Mouse (Mus musculus) heart, embryonic 16.5 days (tissue): Measurements from ENCODE around the gene Mgat4e. TPM values are rescaled to one million over a fixed set of nuclear protein-coding genes. Genes with fewer than 3 reads are reported as not detected.
"Not testable (repeated sequence)": the region's sequence is repeated elsewhere in the genome, so short reads cannot be mapped to it uniquely, and the experiment has no call there.

Experiments
- ATAC-seq: fragments of 200-750 bp; cut with Nextera tagmentation; replicated peaks from 2 replicates; pipeline ENCODE4 v1.8.0; 2017; ENCODE audit warnings: moderate number of reproducible peaks; ENCODE audit not compliant: insufficient read depth, low FRiP score; ENCODE audit errors: extremely low read depth
- H3K27ac ChIP-seq: fragments of 300-500 bp; sonication (generic); 2 replicates; pipeline ENCODE4 v1.5.1; 2014; ENCODE audit warnings: mild to moderate bottlenecking, low read length, control low read depth, moderate library complexity
- H3K27me3 ChIP-seq: fragments of 300-500 bp; sonication (generic); 2 replicates; pipeline ENCODE4 v1.6.1; 2014; ENCODE audit warnings: low read length, mixed read lengths; ENCODE audit not compliant: control insufficient read depth, insufficient read depth
- H3K36me3 ChIP-seq: fragments of 300-500 bp; sonication (generic); 2 replicates; pipeline ENCODE4 v1.6.1; 2014; ENCODE audit not compliant: control insufficient read depth, insufficient read depth
- H3K4me1 ChIP-seq: fragments of 300-500 bp; sonication (generic); 2 replicates; pipeline ENCODE4 v1.6.1; 2014; ENCODE audit warnings: low read length, mixed read lengths; ENCODE audit not compliant: control insufficient read depth, insufficient read depth
- H3K4me2 ChIP-seq: fragments of 300-500 bp; sonication (generic); 2 replicates; pipeline ENCODE4 v1.6.1; 2014; ENCODE audit warnings: low read depth, mild to moderate bottlenecking, control low read depth, low read length
- H3K4me3 ChIP-seq: fragments of 300-500 bp; sonication (generic); 2 replicates; pipeline ENCODE4 v1.5.1; 2014; ENCODE audit warnings: mild to moderate bottlenecking, control low read depth, low read length
- H3K9ac ChIP-seq: fragments of 300-500 bp; sonication (generic); 2 replicates; pipeline ENCODE4 v1.6.1; 2014; ENCODE audit warnings: low read length, control low read depth
- H3K9me3 ChIP-seq: fragments of 300-500 bp; sonication (generic); replicated peaks from 2 replicates; pipeline ENCODE4 v1.6.1; 2016; ENCODE audit warnings: low read length; ENCODE audit not compliant: control insufficient read depth
- WGBS: fragments of 180-500 bp; shearing (Covaris S2); extraction: QIAGEN DNeasy Blood & Tissue Kit; methylation state at CpG from one replicate; pipeline ENCODE4 v1.1.7; 2014; 5-methylcytosine and 5-hydroxymethylcytosine counted together
- polyA plus RNA-seq: library from polyadenylated mRNA; unstranded; fragments of >200 nt; fragmentation: Nextera tagmentation; extraction: Ambion mirVana; gene quantifications from 2 replicates; pipeline ENCODE4 v1.2.1, GENCODE M21; 2015

Gene Mgat4e
- polyA plus RNA-seq, 1 experiment from 2014 or later, result not detected

DNA sequence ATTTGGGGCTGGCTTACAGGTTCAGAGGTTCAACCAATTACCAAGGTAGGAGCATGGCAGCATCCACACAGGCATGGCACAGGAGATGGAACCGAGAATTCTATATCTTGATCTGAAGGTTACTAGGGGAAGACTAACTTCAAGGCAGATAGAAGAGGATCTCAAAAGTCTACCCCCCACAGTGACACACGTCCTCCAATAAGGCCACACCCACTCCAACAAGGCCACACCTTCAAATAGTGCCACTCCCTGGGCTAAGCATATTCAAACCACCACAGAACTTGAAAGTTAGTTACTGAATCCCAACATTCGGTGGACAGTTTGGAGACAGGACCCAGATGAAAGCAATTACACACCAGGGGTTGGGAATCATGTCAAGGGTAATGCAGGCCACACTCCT is 14.0 kb downstream of the Mgat4e start:
- no peak for ATAC-seq
- Histone ChIP-seq H3K36me3 (no peaks in the 10 kb centered on the region), H3K27me3 (no peaks in the 10 kb centered on the region), H3K4me2 (no peak overlapping the region), H3K27ac (no peak overlapping the region), H3K9me3 (no peaks in the 10 kb centered on the region), H3K9ac (no peak overlapping the region), H3K4me1 (no peaks in the 10 kb centered on the region), H3K4me3 (no peak overlapping the region)
- WGBS, result 71% methylated on average over 3 of the region's 3 CpGs

DNA sequence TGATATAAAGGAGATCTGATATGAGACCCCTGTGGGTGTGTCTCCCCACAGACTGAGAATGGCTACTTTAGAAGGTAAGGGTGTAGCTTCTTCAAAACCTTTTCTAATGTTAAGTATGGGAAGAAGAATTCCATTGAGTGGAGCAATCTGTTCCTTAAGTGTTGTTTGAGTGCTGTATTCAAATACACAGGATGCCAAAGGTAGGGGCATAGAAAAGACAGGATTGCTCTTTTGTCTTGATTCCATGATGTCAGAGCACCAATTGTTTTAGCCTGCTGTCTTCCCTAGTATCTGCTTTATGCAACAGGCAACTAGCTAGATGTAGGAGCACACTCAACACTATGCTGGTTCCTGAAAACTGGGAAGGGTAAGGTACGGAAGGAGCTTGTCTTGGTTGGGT is 14.4 kb downstream of the Mgat4e start:
- WGBS, result 97% methylated on average over 1 of the region's 1 CpGs
- H3K27me3 ChIP-seq, result no peaks in the 10 kb centered on the region
- no peak overlapping the region for H3K4me3 ChIP-seq
- H3K4me2 ChIP-seq, result no peak overlapping the region
- H3K27ac ChIP-seq, result no peak overlapping the region
- no peaks in the 10 kb centered on the region for H3K4me1 ChIP-seq
- ATAC-seq, result no peak
- no peaks in the 10 kb centered on the region for H3K9me3 ChIP-seq
- no peak overlapping the region for H3K9ac ChIP-seq
- H3K36me3 ChIP-seq, result no peaks in the 10 kb centered on the region

DNA sequence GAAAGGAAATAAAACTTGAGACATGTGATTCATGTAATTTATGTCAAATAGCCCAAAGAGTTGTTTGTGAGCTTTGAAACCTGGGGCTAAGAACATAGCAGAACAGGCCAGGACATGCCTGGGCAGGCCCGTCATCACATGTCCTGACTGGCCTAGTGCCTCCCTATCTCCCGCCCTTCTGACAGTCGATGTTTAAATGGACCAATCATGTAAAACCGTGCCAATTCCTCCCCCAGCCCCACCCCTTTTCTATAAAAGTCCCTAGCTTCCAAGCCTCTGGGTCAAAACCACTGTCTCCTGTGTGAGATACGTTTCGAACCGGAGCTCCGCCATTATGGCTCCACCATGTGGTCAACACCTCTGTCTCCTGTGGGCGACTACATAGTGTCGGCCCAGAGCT is 15.8 kb downstream of the Mgat4e start:
- not testable (repeated sequence) for H3K9me3 ChIP-seq, H3K36me3 ChIP-seq, H3K4me3 ChIP-seq, H3K9ac ChIP-seq, H3K27me3 ChIP-seq, ATAC-seq, H3K4me1 ChIP-seq, H3K27ac ChIP-seq, H3K4me2 ChIP-seq
- WGBS, result 86% methylated on average over 10 of the region's 10 CpGs

DNA sequence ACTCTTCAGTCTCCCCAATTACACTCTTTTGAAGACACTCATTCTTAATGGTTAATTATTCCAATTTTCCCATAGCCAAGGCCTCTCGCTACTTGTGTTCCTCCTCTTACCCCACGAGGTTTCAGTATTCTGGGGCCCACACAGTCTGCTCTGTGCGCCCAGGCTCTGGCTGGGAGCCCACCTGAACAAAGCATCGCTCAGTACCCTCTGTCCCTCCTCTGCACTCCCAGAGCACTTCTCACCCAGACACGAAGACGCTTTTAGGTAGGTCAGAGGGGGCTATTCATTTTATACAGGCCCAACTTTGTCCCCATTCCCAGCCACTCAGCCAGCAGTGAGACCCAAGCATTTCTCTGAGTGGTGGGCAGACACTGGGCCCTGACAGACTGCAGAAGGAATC is 18.9 kb downstream of the Mgat4e start:
- no peaks in the 10 kb centered on the region for H3K36me3 ChIP-seq
- ATAC-seq, result no peak
- no peak overlapping the region for H3K27ac ChIP-seq
- no peak overlapping the region for H3K4me3 ChIP-seq
- H3K4me1 ChIP-seq, result no peaks in the 10 kb centered on the region
- H3K9me3 ChIP-seq, result no peaks in the 10 kb centered on the region
- no peak overlapping the region for H3K9ac ChIP-seq
- 79% methylated on average over 6 of the region's 6 CpGs for WGBS
- H3K27me3 ChIP-seq, result no peaks in the 10 kb centered on the region
- no peak overlapping the region for H3K4me2 ChIP-seq

DNA sequence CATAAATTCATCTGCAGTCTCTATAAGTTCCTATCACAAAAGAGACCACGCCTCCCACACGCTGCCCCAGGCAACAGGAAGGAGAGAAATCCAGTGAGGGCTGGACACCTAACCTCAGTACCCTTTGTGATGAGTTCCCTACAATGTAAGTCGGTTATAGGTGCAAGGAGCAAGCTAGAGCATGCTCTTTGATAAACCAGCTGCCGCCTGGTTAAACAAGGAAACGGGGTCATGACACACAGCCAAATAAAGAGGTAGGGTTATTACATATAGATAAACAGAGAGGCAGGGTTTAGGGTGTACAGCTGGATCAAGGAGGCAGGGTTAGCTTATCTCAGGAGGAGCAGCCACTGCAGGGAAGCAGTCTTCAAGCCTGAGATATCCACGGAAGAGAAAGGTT is 22.7 kb downstream of the Mgat4e start:
- ATAC-seq, result no peak

DNA sequence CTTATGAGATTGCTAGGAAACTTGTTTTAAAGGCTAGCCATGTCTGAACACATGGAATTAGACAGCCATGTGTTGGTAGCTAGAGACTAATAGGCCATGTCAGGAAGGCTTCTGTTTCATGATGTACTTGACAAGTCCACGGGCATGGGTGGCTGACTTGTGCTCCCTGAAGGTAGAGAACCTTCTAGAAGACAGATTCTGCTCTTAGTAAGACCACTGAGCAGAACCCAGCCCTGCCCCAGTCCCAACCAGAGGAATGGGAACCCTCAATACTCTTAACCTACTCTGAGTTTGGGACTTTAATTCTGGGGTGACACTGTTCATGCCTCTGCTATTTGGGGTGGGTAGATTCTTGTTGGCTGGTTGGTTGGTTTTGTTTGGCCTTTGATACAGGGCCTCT is 24.5 kb downstream of the Mgat4e start:
- Histone ChIP-seq H3K27ac (no peak overlapping the region), H3K9me3 (no peaks in the 10 kb centered on the region)

More for the DNA sequence above, 22.7 kb downstream of the Mgat4e start:
- WGBS, result 67% methylated on average over 6 of the region's 6 CpGs
- H3K4me3 ChIP-seq, result no peak overlapping the region
- no peaks in the 10 kb centered on the region for H3K36me3 ChIP-seq
- no peaks in the 10 kb centered on the region for H3K27me3 ChIP-seq
- no peaks in the 10 kb centered on the region for H3K4me1 ChIP-seq
- no peak overlapping the region for H3K4me2 ChIP-seq
- no peaks in the 10 kb centered on the region for H3K9me3 ChIP-seq
- no peak overlapping the region for H3K27ac ChIP-seq
- H3K9ac ChIP-seq, result no peak overlapping the region

DNA sequence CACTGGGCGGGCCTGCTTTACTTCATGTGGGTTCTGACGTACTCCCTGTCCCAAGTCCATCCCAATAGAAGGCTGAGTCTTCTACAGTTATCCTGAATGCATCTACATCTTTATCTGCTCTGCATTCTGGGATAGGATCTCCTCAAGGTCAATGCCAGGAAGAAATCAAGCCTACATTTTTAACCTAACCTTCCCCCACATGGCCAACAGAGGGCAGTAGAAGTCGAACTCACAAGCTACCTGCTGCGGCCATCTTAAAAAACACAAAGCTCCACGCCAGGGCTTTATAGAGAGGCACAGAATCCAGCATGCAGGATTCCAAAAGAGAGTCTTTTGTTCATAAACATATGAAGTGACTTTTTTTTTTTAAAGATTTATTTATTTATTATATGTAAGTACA is 25.1 kb downstream of the Mgat4e start:
- H3K36me3 ChIP-seq, result no peaks in the 10 kb centered on the region

More for the DNA sequence above, 24.5 kb downstream of the Mgat4e start:
- Histone ChIP-seq H3K36me3 (no peaks in the 10 kb centered on the region), H3K4me2 (no peak overlapping the region), H3K27me3 (no peaks in the 10 kb centered on the region), H3K4me3 (no peak overlapping the region), H3K4me1 (no peaks in the 10 kb centered on the region), H3K9ac (no peak overlapping the region)
- ATAC-seq, result no peak
- WGBS, result 87% methylated on average over 1 of the region's 1 CpGs

DNA sequence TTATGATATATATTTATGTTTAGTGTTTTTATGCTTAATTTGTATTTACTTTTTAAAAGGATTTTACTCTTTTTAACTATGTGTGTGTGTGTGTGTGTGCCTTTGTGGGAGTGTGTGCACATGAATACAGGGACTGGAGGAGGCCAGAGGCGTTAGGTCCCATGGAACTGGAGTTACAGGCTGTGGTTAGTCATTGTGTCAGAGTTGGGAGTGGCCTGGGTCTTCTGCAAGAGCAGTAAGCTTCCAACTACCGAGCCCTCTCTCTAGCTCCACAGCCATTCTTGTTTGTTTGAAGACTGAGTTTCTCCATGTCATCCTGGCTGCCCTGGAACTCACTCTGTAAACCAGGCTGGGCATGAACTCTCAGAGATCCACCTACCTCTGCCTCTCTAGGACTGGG is 27.2 kb downstream of the Mgat4e start:
- H3K4me3 ChIP-seq, result no peak overlapping the region
- no peak for ATAC-seq
- no peaks in the 10 kb centered on the region for H3K36me3 ChIP-seq
- no peaks in the 10 kb centered on the region for H3K27me3 ChIP-seq
- H3K4me1 ChIP-seq, result no peaks in the 10 kb centered on the region
- H3K9me3 ChIP-seq, result no peaks in the 10 kb centered on the region
- whole genome bisulfite sequencing, result 59% methylated on average over 2 of the region's 2 CpGs
- no peak overlapping the region for H3K27ac ChIP-seq
- H3K9ac ChIP-seq, result no peak overlapping the region
- H3K4me2 ChIP-seq, result no peak overlapping the region

More for the DNA sequence above, 25.1 kb downstream of the Mgat4e start:
- H3K4me3 ChIP-seq, result no peak overlapping the region
- no peak overlapping the region for H3K9ac ChIP-seq
- H3K9me3 ChIP-seq, result no peaks in the 10 kb centered on the region
- 70% methylated on average over 5 of the region's 5 CpGs for WGBS
- H3K27me3 ChIP-seq, result no peaks in the 10 kb centered on the region
- ATAC-seq, result no peak
- H3K4me2 ChIP-seq, result no peak overlapping the region
- H3K4me1 ChIP-seq, result no peaks in the 10 kb centered on the region
- H3K27ac ChIP-seq, result no peak overlapping the region

DNA sequence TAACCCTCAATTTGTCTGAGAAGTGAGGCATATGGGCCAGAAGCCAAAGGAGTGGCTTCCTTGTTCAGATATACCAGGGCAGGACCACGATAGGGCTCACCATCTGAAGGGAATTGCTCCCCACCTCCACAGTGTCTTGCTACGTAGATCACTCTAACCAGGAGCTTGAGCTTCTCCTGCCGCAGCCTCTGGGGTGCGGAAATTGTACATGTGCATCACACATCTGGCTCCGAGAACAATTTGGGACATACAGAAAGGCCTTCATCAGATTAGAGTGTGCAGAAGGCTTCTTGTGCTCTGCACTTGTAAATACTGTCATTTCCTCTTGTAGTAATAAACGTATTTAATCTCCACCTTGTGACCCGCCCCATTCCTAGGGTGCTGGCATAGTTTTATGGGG is 28.3 kb downstream of the Mgat4e start:
- Histone ChIP-seq H3K4me3 (no peak overlapping the region), H3K27ac (no peak overlapping the region), H3K27me3 (no peaks in the 10 kb centered on the region), H3K9ac (no peak overlapping the region), H3K9me3 (no peaks in the 10 kb centered on the region), H3K36me3 (no peaks in the 10 kb centered on the region), H3K4me1 (peaks cover 8% of the 10 kb centered on the region), H3K4me2 (no peak overlapping the region)
- ATAC-seq, result no peak
- 72% methylated on average over 7 of the region's 7 CpGs for WGBS
